Mouse (Mus musculus): ENCODE results near the gene Tas2r119.

- TF ChIP-seq CTCF (IDR thresholded peaks at IDR 0.05; ENCODE audit: extremely low read depth, insufficient read length, insufficient replicate concordance, low read depth, low read length): no peak
- no peak for TF ChIP-seq POLR2A (IDR thresholded peaks at IDR 0.05; ENCODE audit: low read depth, low read length)
Measured at GRCm38 (mm10) chr15:32225394-32225793, 48.3 kb downstream of the Tas2r119 start.
